Mouse (Mus musculus) liver, embryonic 16.5 days (tissue): ENCODE data around the gene Phox2a. TPM values are rescaled to one million over a fixed set of nuclear protein-coding genes. Genes with fewer than 3 reads are reported as not detected.
A peak's percentile ranks its signal among the peaks of the same experiment; 100 is the strongest.

ENCODE experiments used
- ATAC-seq: fragments of 200-750 bp; cut with Nextera tagmentation; 2 replicates; pipeline ENCODE4 v1.8.0; 2017; ENCODE audit warnings: low read depth, mild to moderate bottlenecking, moderate number of reproducible peaks, moderate library complexity
- H3K27ac ChIP-seq: fragments of 300-500 bp; sonication (generic); 2 replicates; pipeline ENCODE4 v1.5.1; 2014; ENCODE audit warnings: mild to moderate bottlenecking, low read length
- H3K27me3 ChIP-seq: fragments of 300-500 bp; sonication (generic); 2 replicates; pipeline ENCODE4 v1.6.1; 2014; ENCODE audit warnings: low read depth, low read length, mixed read lengths; ENCODE audit not compliant: control insufficient read depth, insufficient read depth
- H3K36me3 ChIP-seq: fragments of 300-500 bp; sonication (generic); 2 replicates; pipeline ENCODE4 v1.6.1; 2014; ENCODE audit warnings: mild to moderate bottlenecking; ENCODE audit not compliant: control insufficient read depth, insufficient read depth
- H3K4me1 ChIP-seq: fragments of 300-500 bp; sonication (generic); 2 replicates; pipeline ENCODE4 v1.6.1; 2014; ENCODE audit warnings: low read depth, low read length, mixed read lengths; ENCODE audit not compliant: control insufficient read depth
- H3K4me2 ChIP-seq: fragments of 300-500 bp; sonication (generic); 2 replicates; pipeline ENCODE4 v1.6.1; 2014; ENCODE audit warnings: low read depth, low read length, mixed read lengths
- H3K4me3 ChIP-seq: fragments of 300-500 bp; sonication (generic); 2 replicates; pipeline ENCODE4 v1.5.1; 2014; ENCODE audit warnings: low read depth, mild to moderate bottlenecking, low read length
- H3K9ac ChIP-seq: fragments of 300-500 bp; sonication (generic); 2 replicates; pipeline ENCODE4 v1.6.1; 2014; ENCODE audit warnings: low read depth, low read length
- H3K9me3 ChIP-seq: fragments of 300-500 bp; sonication (generic); replicated peaks from 2 replicates; pipeline ENCODE4 v1.6.1; 2016; ENCODE audit warnings: low read length; ENCODE audit not compliant: control insufficient read depth
- WGBS: fragments of 180-500 bp; shearing (Covaris S2); extraction: QIAGEN DNeasy Blood & Tissue Kit; methylation state at CpG from one replicate; pipeline ENCODE4 v1.1.7; 2014; ENCODE audit not compliant: insufficient replicate concordance; 5-methylcytosine and 5-hydroxymethylcytosine counted together
- polyA plus RNA-seq: library from polyadenylated mRNA; unstranded; fragments of >200 nt; fragmentation: Nextera tagmentation; extraction: Ambion mirVana; gene quantifications from 2 replicates; pipeline ENCODE4 v1.2.1, GENCODE M21; 2015

The Phox2a gene
- polyA plus RNA-seq, result 0.05 TPM in 1 of 2 replicates, not detected in the other

- Histone ChIP-seq H3K4me2 (no peak within 1 kb of the TSS), H3K9ac (no peak within 1 kb of the TSS), H3K27ac (no peak within 1 kb of the TSS), H3K27me3 (peaks cover 66% of the 10 kb centered on the region), H3K4me3 (peak within 1 kb of the TSS; percentile 20; the same call in 1 of the 2 replicates), H3K36me3 (no peaks in the 10 kb centered on the region), H3K9me3 (no peaks in the 10 kb centered on the region), H3K4me1 (no peaks in the 10 kb centered on the region; the same call in 1 of the 2 replicates)
- 3% methylated on average over 44 of the region's 45 CpGs for whole genome bisulfite sequencing
- 0 out of 2 replicates have a peak, but pooled peaks have one; percentile 5 for ATAC-seq
Measured at GRCm38 (mm10) chr7:101817861-101818401, at the start of gene Phox2a. TSS of gene Phox2a (plus strand) at chr7:101818313.

DNA sequence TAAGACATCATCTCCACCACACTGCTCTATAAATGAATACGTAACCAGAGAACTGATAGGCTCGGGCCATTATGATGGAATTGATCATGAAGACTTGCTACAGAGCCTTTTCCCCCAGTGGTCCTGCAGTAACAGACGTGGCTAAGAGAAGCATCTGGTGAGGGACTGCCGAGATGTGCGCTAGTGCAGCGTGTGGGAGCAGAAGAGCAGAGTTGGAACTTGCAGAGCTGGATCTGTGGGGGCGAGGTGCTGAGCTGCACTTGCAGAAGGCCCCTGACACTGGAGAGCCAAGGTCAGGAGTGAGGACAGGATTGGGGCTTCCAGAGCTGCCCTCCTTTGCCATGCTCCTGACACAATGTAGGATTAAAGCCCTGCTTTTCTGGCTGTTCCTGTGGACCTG is 48.1 kb upstream of the Phox2a start:
- ATAC-seq, result no peak
- no peak overlapping the region for H3K4me3 ChIP-seq
- no peak overlapping the region for H3K4me2 ChIP-seq
- no peak overlapping the region for H3K27ac ChIP-seq
- H3K36me3 ChIP-seq, result no peaks in the 10 kb centered on the region
- no peaks in the 10 kb centered on the region for H3K27me3 ChIP-seq
- WGBS, result 70% methylated on average over 7 of the region's 7 CpGs
- H3K4me1 ChIP-seq, result no peaks in the 10 kb centered on the region
- no peaks in the 10 kb centered on the region for H3K9me3 ChIP-seq
- no peak overlapping the region for H3K9ac ChIP-seq

- Histone ChIP-seq H3K4me1 (no peaks in the 10 kb centered on the region), H3K9me3 (no peaks in the 10 kb centered on the region), H3K4me3 (no peak overlapping the region), H3K4me2 (no peak overlapping the region), H3K36me3 (no peaks in the 10 kb centered on the region), H3K27ac (no peak overlapping the region), H3K27me3 (no peaks in the 10 kb centered on the region), H3K9ac (no peak overlapping the region)
- no peak for ATAC-seq
- 37% methylated on average over 1 of the region's 1 CpGs for WGBS
Measured at GRCm38 (mm10) chr7:101771604-101772003, 46.5 kb upstream of the Phox2a start.

DNA sequence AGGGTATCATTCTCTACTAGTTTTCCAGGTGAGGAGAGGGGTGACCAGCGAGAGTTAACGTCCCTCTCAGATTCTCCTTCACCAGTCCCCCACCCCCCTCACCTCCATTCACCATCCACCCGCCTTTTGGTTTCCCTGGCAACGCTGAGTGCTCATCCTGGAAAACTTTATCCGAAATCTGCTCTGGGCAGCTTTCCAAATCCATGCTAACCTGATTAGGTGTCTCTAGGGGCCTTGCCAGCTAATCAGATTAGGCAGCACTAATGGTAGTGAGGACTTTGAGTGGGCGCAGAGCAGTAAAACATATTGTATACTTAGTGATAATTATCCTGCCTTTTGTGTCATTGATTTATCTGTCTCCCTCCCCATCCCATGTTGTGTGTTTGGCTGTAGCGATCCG is 45.4 kb upstream of the Phox2a start:
- Histone ChIP-seq H3K4me1 (no peaks in the 10 kb centered on the region), H3K27ac (no peak overlapping the region), H3K4me3 (no peak overlapping the region), H3K9ac (no peak overlapping the region), H3K4me2 (no peak overlapping the region), H3K27me3 (no peaks in the 10 kb centered on the region), H3K36me3 (no peaks in the 10 kb centered on the region), H3K9me3 (no peaks in the 10 kb centered on the region)
- ATAC-seq, result no peak
- WGBS, result 63% methylated on average over 8 of the region's 8 CpGs

DNA sequence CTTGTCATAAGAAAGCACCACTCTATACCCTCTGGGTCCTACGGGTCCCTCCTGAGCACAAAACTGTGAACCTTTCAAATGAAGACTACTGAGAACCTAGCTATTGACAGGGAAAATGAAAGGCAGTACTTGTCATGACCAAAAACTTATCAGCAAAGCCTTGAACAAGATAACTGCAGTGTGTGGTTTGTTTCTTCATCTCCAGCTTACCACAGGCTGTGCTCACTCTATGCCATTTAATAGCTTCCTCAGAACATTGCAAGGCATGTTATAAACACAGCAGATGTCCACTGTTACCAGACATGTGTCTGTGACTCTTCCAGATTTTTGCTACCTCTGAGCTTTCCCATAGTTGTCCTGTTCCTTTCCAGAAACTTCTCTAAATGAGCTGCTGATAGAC is 41.1 kb upstream of the Phox2a start:
- WGBS, result 65% methylated on average over 1 of the region's 1 CpGs
- no peak overlapping the region for H3K9ac ChIP-seq
- no peaks in the 10 kb centered on the region for H3K9me3 ChIP-seq
- H3K4me2 ChIP-seq, result no peak overlapping the region
- no peaks in the 10 kb centered on the region for H3K36me3 ChIP-seq
- no peaks in the 10 kb centered on the region for H3K4me1 ChIP-seq
- H3K27ac ChIP-seq, result no peak overlapping the region
- no peak for ATAC-seq
- no peaks in the 10 kb centered on the region for H3K27me3 ChIP-seq
- H3K4me3 ChIP-seq, result no peak overlapping the region

DNA sequence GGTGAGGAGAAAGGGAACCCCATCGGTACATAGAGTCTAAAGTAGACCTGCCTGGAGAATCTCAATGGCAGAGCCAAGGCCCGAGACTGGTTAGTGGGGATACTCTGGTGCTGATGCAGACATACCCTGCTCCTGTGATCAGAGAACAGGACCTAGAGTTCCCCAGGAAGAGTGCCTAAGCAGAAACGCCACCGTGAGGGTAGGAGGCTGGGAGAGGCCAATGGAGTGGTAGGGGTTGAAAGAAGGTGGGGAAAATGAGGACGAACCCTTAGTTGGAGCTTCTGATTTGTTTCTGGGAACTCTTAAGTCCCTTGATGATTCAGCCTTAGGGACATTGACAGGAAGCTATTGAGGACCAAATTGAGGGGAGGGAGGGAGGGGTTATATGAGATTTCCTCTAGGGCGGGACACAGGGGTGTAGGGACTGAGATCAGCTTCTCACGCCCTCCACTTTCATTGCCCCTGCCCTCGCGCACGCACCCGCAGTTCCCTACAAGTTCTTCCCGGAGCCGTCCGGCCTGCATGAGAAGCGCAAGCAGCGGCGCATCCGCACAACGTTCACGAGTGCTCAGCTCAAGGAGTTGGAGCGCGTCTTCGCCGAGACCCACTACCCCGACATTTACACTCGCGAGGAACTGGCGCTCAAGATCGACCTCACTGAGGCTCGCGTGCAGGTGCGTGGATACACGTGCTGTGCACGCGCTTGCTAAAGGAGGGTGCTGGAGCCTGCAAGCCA is 2.4 kb downstream of the Phox2a start:
- Histone ChIP-seq H3K27me3 (peaks cover 74% of the 10 kb centered on the region), H3K4me2 (no peak overlapping the region; the same call in 1 of the 2 replicates), H3K4me1 (no peaks in the 10 kb centered on the region; the same call in 1 of the 2 replicates), H3K4me3 (no peak overlapping the region), H3K9ac (no peak overlapping the region), H3K36me3 (no peaks in the 10 kb centered on the region), H3K27ac (no peak overlapping the region), H3K9me3 (no peaks in the 10 kb centered on the region)
- ATAC-seq, result no peak
- 2% methylated on average over 35 of the region's 35 CpGs for WGBS

DNA sequence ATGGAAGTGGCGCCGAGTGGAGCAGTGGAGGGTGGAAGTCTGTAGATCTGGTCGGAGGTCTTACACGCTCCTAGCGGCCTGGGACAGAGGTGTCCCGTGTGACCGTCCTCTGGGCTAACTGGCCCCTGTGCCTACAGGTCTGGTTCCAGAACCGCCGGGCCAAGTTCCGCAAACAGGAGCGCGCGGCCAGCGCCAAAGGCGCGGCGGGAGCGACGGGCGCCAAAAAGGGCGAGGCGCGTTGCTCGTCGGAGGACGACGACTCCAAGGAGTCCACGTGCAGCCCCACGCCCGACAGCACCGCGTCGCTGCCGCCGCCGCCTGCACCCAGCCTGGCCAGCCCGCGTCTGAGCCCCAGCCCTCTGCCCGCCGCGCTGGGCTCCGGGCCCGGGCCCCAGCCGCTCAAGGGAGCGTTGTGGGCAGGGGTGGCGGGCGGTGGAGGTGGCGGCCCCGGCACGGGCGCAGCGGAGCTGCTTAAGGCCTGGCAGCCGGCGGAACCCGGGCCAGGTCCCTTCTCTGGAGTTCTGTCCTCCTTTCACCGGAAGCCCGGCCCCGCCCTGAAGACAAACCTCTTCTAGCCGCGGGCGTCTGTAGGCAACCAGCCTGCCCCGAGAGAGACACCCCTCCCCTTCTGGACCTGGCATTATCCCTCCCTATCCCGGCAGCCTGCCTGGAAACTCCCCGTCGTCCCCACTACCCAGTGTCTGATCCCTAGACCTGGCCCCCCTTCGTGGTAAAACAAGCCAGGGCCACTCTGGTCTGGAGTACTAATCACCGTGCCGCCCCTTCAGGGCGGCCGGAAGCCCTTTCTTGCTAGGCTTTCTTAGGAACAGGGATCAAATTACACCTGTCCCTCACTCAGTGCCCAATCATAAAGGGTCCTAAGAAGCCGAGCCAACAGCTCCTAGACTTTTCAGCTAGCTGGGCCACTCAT is 3.7 kb downstream of the Phox2a start:
- Histone ChIP-seq H3K9ac (peak overlapping the region; percentile 33), H3K36me3 (no peaks in the 10 kb centered on the region), H3K9me3 (no peaks in the 10 kb centered on the region), H3K27me3 (peaks cover 69% of the 10 kb centered on the region), H3K4me3 (peak overlapping the region; percentile 50), H3K4me1 (no peaks in the 10 kb centered on the region; the same call in 1 of the 2 replicates), H3K27ac (no peak overlapping the region), H3K4me2 (peak overlapping the region; percentile 68)
- ATAC-seq, result no peak
- WGBS, result 1% methylated on average over 70 of the region's 71 CpGs

GRCm38 (mm10) chr7:101822836-101823757 is 5.0 kb downstream of the Phox2a start:
- Histone ChIP-seq H3K4me2 (no peak overlapping the region), H3K36me3 (no peaks in the 10 kb centered on the region), H3K27ac (no peak overlapping the region), H3K9me3 (no peaks in the 10 kb centered on the region), H3K4me1 (no peaks in the 10 kb centered on the region; the same call in 1 of the 2 replicates), H3K4me3 (no peak overlapping the region), H3K9ac (no peak overlapping the region), H3K27me3 (peaks cover 56% of the 10 kb centered on the region)
- ATAC-seq, result peak; percentile 16; the same call in 1 of the 2 replicates
- WGBS, result 46% methylated on average over 32 of the region's 32 CpGs
